Mouse (Mus musculus) left cerebral cortex, adult 2 months (tissue): ENCODE data around the gene Aldh5a1. TPM values are rescaled to one million over a fixed set of nuclear protein-coding genes. Genes with fewer than 3 reads are reported as not detected.
A peak's percentile ranks its signal among the peaks of the same experiment; 100 is the strongest.

Experiments
- DNase-seq, 2 experiments: peaks; one replicate each; pipeline ENCODE4 v3.0.0; 2021 to 2022; ENCODE audit warnings: low spot score in 2 of 2, mixed read lengths in 1 of 2; ENCODE audit errors: extremely low spot score in 1 of 2
- H3K27ac ChIP-seq: fragments of 200-600 bp; 2 replicates; pipeline ENCODE4 v1.8.1; 2022
- H3K4me3 ChIP-seq: fragments of 200-600 bp; 2 replicates; pipeline ENCODE4 v1.8.1; 2022
- CTCF ChIP-seq: fragments of 200-600 bp; IDR thresholded peaks from 2 replicates; pipeline ENCODE4 v1.8.1; 2022; ENCODE audit warnings: antibody characterized with exemption, mild to moderate bottlenecking, moderate library complexity
- intact Hi-C: fragments of 180-260 bp; cut with DNase I; formaldehyde crosslinking; loops from one replicate; pipeline ENCODE4 v1.15.1; 2025
- total RNA-seq, 2 experiments: library from RNA; stranded (reverse); gene quantifications; 2 replicates each; pipeline ENCODE4 v1.2.3; 2021

Gene Aldh5a1
- total RNA-seq, 2 experiments from 2014 or later, result 56.5 to 56.8 TPM

GRCm38 (mm10) chr13:24923991-24924390 lies 13.5 kb downstream of the Aldh5a1 start:
- intact Hi-C loops, result loop anchor here (5.0 kb wide), 1 partner anchor 442 kb away; no protein-coding TSS in a partner anchor
- no peak overlapping the region for H3K4me3 ChIP-seq
- H3K27ac ChIP-seq, result no peak overlapping the region
- DNase-seq, result no peak
- TF ChIP-seq CTCF, result no peak

- TF ChIP-seq CTCF, result no peak
- no peak for DNase-seq
- Histone ChIP-seq H3K27ac (no peak overlapping the region), H3K4me3 (no peak overlapping the region)
- intact Hi-C loops, result loop anchor here (5.0 kb wide), 1 partner anchor 439 kb away; no protein-coding TSS in a partner anchor
These were observed 16.2 kb downstream of the Aldh5a1 start for GRCm38 (mm10) chr13:24921281-24921680.

DNA sequence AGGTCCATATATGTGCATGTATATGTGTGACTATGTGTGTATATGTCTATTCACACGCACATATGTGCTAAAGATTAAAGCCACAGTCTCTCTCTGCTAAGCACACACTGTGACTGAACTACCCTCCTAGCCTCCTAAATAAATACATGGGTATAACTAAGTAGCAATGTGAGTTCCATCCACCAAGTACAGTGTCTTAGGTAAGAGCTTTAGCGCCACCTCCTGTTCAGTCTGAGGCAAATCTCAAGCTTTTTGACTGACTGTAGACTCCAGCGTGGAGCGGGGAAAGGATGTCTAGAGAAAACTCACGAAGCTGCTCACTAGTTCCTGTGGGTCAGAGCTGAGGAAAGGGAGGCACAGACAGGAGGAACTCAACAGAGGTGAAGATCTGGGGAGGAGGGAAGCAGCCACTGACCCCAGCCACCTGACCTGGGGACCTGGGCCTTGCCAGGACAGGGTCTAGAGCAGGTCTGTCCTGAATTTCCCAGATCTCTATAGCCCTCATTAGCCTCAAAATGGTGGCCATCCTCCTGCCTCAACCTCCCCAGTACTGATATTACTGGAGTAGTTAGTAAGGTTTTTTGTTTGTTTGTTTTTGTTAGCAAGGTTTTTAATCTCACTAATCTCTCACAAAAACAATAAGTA lies 17.0 kb downstream of the Aldh5a1 start:
- H3K4me3 ChIP-seq, result no peak overlapping the region
- no peak overlapping the region for H3K27ac ChIP-seq
- peak; percentile 70 for TF ChIP-seq CTCF
- DNase-seq, result peak in 1 of 2 experiments; percentile 31
- intact Hi-C loops, result loop anchor here (5.0 kb wide), 1 partner anchor 438 kb away; no protein-coding TSS in a partner anchor

DNA sequence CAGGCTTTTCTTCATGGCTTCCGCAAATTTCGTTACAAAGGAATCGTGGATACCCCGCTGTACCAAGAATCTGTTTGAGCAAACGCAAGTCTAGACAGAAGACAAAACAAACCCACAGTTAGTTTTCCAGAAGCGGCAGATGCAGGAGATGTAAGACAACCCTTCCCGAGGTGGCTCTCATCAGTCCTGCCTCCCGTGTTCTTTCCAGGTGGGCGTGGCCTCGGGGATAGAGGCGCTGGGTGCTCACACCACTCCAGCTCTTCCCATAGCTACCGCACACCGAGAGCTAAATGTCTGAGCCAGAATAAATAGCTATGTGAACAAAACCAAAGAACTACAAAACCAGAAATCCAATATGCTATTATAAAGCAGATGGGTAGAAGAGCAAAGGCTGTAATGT lies 21.6 kb downstream of the Aldh5a1 start:
- intact Hi-C loops, result no loop called here
- no peak overlapping the region for H3K4me3 ChIP-seq
- DNase-seq, result no peak
- TF ChIP-seq CTCF, result no peak
- H3K27ac ChIP-seq, result no peak overlapping the region

GRCm38 (mm10) chr13:24914915-24915314 lies 22.5 kb downstream of the Aldh5a1 start:
- no peak for TF ChIP-seq CTCF
- intact Hi-C loops, result no loop called here
- Histone ChIP-seq H3K27ac (no peak overlapping the region), H3K4me3 (no peak overlapping the region)
- no peak for DNase-seq

DNA sequence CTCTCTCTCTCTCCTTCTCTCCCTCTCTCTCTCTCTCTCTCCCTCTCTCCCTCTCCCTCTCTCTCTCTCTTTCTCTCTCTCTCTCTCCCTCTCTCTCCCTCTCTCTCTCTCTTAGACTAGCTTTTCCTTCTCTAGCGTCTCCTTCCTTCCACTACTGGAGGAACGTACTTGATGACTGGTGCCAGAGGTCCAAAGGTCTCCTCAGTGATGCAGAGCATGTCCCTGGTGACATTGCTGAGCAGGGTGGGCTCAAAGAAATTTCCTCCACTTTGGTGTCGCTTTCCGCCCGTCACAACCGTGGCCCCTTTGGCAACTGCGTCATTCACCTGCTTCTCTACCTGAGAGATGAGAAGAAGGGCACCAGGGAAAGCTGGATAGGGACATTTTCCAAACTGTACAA lies 23.9 kb downstream of the Aldh5a1 start:
- H3K27ac ChIP-seq, result no peak overlapping the region
- no peak for TF ChIP-seq CTCF
- H3K4me3 ChIP-seq, result no peak overlapping the region
- intact Hi-C loops, result no loop called here
- no peak for DNase-seq

DNA sequence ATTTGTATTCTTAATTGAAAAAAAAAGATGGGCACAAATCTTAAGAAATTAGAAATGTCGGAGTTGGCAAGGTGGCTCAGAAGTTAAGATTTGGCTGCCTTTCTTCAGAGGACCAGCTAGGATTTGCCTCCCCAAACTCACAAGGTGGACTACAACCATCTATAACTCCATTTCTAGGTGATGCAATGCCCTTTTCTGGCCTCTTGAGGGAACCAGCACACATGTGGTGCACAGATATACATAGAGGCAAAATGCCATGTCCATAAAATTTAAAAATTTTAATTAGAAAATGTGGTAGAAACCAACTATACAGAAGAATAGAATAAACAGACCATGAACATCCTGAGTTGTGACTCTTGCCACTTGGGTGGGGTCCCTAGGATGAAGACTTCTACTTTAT lies 28.3 kb downstream of the Aldh5a1 start:
- intact Hi-C loops, result no loop called here
- no peak for DNase-seq
- Histone ChIP-seq H3K4me3 (no peak overlapping the region), H3K27ac (no peak overlapping the region)
- peak; percentile 27 for TF ChIP-seq CTCF

DNA sequence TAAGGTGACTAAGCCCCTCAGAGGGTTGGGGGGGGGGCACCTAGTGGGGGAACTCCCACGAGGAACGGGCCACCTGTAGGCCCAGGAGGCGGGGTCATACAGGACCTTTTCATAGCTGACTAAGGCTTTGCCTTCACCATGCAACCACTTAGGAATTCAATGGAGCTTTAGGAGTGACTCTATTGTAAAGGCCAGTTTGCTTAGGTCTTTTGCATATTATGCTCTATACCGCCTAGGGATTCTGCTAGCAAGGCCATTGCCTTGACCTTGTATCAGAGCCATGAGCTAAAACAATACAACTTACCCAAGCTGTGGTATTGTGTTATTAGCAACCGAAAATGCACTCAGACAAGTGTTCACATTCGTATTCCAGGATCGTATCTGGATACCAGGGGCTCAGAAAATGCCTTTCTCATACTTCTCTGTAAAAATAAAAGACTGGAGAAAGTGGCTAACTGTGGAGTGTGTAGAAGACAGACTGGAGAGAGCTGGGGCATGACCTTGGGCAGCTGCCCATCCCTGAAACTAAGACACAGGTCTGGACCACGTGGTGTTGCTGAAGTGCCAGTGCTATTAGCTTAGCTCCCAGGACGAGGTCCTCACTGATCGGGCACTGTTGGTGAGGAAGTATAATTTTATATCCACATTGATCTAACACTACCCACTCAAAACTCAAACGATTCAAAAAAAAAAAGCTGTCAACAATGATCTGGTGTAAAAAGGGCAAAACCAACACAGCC lies 30.5 kb downstream of the Aldh5a1 start:
- intact Hi-C loops, result no loop called here
- no peak overlapping the region for H3K4me3 ChIP-seq
- TF ChIP-seq CTCF, result no peak
- H3K27ac ChIP-seq, result no peak overlapping the region
- no peak for DNase-seq

GRCm38 (mm10) chr13:24905422-24905821 lies 32.0 kb downstream of the Aldh5a1 start:
- no peak for DNase-seq
- no peak overlapping the region for H3K27ac ChIP-seq
- no peak for TF ChIP-seq CTCF
- H3K4me3 ChIP-seq, result no peak overlapping the region
- intact Hi-C loops, result no loop called here

DNA sequence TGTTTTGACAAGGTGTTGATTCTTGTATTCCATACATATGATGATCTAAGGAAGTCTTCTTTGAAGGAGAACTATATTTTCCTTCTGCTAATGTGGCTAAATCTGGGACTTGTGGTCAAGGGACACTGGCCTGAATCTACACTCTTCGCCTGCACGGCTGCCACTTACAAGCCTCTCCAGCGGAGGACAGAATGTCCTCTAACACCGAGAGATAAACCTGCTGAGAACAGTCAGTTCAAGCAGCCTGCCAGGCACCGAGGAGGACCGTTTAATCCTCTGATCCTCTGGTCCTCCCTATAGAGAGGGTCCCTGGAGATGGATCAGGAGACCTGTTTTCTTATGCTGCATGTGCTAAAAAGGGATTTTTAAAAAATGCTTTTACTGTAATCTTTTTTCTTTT lies 34.0 kb downstream of the Aldh5a1 start:
- intact Hi-C loops, result no loop called here
- DNase-seq, result no peak
- no peak for TF ChIP-seq CTCF

GRCm38 (mm10) chr13:24901916-24902315 lies 35.5 kb downstream of the Aldh5a1 start:
- DNase-seq, result no peak
- Histone ChIP-seq H3K27ac (no peak overlapping the region), H3K4me3 (no peak overlapping the region)
- no peak for TF ChIP-seq CTCF
- intact Hi-C loops, result no loop called here

More for the DNA sequence above, 34.0 kb downstream of the Aldh5a1 start:
- no peak overlapping the region for H3K27ac ChIP-seq
- no peak overlapping the region for H3K4me3 ChIP-seq

DNA sequence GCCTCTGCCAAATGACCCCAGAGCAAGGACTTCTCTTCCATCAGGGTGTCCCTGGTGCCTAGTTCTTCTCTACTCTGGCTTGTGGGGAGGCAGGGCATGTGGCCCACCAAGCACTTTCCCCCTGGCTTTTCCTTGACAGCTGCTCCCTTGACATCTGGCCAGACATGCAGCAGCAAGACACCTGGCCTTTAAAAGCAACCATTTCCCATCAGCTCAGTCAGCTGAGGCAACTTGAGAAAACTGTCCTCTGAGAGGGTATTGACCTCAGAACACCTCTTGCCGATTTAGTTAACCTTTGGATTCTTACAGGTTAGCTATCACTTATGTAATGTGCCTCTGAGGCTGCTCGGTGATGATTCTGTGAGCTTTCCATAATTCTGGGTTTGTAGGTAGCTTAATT lies 43.6 kb downstream of the Aldh5a1 start:
- no peak for TF ChIP-seq CTCF
- intact Hi-C loops, result loop anchor here (2.0 kb wide), 1 partner anchor 25 kb away; no protein-coding TSS in a partner anchor
- H3K27ac ChIP-seq, result no peak overlapping the region
- DNase-seq, result no peak
- H3K4me3 ChIP-seq, result no peak overlapping the region
